Mouse (Mus musculus): ENCODE measurements around the gene Pkdrej.
"Not testable (repeated sequence)": the region's sequence is repeated elsewhere in the genome, so short reads cannot be mapped to it uniquely, and the experiment has no call there.

The Pkdrej gene

GRCm38 (mm10) chr15:85810462-85810805 lies 11.1 kb downstream of the Pkdrej start:
- DNase-seq (ENCODE audit: low spot score in 2 of 2), result no peak

DNA sequence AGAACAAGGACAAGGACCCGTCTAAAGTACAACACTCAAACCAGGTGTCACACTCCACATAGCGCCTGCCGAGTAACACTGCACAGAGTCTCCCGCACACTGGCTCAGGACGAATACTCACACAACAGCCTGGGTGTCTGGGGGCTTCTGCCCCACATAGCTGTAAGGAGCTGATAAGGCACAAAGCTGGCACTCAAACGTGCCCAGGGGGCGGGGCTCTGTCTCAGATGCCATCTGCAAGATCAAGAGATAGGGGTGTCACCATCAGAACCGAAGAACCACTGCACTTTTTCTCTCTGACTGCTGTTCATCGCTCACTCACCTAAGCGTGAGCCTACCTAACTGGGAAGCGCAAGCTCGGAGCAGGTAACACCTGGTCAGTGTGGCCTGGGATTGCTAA lies 12.4 kb downstream of the Pkdrej start:
- no peak for DNase-seq (ENCODE audit: low spot score in 2 of 2)

DNA sequence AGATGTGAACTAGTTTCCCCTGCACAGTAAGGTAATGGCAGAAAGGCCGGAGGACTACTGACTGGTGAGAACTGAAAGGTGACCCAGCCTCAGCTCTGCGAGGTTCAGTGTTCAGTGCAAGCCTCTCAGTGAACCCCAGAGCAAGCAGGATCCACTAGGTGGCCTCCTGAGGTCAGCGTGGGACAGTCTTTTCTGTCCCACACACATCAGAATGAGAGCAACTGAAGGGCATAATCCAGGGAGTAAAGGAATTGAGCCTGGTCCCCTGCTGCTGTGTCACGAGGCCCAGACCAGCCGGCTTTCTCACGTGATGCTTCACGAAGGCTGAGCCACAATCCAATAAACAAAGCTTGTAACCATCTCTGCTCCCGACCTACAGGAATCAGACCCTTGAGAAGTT lies 13.1 kb downstream of the Pkdrej start:
- DNase-seq (ENCODE audit: low spot score in 2 of 2), result no peak

DNA sequence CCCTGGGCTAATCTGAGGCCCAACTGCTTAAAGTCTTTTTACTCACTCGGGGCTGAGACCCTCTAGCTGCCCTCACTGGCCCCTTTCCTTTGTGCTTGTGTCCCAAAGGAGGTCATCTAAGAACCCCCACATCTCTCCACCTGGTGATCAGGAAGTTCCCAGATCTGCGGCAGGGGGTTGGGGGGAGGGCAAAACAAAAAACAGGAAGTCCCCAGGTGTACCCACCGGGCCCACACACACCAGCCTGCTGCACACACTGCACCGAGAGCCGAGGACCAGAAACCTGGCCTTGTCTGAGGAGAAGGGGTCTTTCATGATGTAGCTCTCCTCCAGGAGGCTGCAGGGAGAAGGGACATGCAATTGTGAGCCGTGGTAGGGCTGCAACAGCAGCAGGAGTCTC lies 13.5 kb downstream of the Pkdrej start:
- DNase-seq (ENCODE audit: low spot score in 2 of 2), result no peak

DNA sequence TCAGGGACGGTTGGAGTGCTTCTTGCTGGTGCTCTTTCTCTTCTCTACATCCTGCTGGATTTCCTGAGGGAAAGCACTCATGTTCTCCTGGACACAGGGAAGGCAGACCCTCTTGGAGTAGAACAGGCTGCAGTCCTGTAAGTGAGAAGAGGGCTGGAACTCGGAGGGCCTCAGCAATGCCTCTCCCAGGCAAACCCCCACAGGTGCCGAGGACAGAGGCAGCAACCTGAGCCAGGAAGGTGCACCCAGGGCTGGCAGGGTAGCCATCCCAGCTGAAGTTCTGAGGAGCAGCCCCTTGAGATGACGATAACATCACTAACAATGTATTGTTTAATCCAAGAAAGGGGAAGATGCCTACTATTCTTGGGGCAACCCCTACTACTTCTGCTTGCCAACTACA lies 14.1 kb downstream of the Pkdrej start:
- no peak for DNase-seq (ENCODE audit: low spot score in 2 of 2)

GRCm38 (mm10) chr15:85806886-85807285 lies 14.6 kb downstream of the Pkdrej start:
- DNase-seq (ENCODE audit: low spot score in 2 of 2), result no peak

- DNase-seq (ENCODE audit: low spot score in 2 of 2), result no peak
Observed at GRCm38 (mm10) chr15:85802931-85803330, 18.6 kb downstream of the Pkdrej start.

DNA sequence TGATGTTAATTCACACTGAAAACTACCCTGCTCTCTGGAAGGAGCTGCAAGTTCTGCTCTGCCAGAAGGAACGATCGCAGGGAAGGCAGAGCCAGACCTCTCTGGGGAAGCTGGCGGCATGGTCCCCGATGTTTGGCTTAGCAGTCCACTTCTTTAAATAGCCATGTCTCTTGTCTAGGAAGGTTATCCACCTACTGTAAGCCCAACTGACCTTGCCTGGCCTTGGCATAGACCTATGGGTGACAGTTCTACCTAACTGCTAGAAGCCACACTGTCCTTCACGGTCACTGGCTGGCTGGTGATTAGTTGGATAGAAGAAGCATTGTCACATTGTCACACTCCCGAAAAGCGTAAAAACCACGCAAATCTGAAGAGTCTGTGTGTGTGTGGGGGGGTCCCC lies 22.9 kb downstream of the Pkdrej start:
- no peak for DNase-seq (ENCODE audit: low spot score in 2 of 2)

GRCm38 (mm10) chr15:85795516-85795915 lies 26.0 kb downstream of the Pkdrej start:
- no peak for DNase-seq (ENCODE audit: low spot score in 2 of 2)

DNA sequence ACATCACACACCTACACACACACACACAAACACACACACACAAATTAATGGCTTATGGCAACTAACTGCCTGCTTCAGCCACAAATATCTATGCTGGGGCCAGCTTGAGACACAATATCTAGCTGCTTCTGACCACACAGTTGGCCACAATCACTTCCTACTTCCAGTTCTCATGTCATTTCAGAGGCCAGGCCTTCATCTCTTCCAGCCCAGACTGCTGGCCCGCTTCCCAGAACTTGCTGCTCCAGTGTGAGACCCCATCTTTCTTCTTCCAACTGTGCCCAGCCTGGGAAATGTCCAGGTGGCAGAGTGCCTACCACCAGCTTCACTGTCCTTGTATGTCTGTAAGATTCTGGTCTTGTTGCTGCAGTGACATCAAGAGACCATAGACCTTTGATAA lies 28.7 kb downstream of the Pkdrej start:
- DNase-seq (ENCODE audit: low spot score in 2 of 2), result peak; percentile 87 to 88

DNA sequence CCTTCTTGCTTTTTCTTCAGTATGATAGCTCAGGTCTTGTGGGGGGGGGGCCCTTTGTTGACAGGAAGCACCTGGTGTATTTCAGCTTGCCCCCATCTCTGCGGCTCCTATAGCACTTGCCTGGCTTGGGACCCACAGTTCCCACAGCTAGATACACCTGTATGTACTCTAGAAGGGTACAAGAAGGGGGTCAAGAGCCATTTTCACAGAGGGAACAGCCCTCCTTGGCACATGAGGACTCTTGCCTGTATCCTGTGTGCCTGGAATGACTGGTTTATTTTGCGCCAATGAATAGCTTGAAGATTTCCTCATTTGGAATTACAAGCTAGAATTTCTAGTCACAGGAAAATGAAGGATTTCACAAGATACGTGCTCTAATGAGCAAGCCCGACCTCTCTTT lies 30.1 kb downstream of the Pkdrej start:
- no peak for DNase-seq (ENCODE audit: low spot score in 2 of 2)

DNA sequence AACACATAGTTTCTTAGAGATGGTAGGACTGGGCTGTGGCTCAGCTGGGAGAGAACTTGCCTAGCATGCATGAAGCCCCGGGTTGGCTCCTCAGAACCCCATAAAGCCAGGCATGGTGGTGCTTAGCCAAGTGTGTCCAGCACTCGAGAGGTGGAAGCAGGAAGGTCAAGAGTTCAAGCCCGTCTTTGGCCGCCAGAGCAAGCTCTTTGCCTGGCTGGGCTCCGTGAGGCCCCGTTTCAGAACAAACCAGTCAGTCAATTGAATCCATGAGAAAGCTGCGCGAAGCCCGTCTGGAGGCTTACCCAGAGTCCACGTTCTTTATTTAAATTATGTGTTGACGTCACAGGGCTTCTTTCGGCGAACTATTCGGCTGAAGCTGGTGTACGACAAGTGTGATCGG lies 32.9 kb downstream of the Pkdrej start:
- no peak for DNase-seq (ENCODE audit: low spot score in 2 of 2)

DNA sequence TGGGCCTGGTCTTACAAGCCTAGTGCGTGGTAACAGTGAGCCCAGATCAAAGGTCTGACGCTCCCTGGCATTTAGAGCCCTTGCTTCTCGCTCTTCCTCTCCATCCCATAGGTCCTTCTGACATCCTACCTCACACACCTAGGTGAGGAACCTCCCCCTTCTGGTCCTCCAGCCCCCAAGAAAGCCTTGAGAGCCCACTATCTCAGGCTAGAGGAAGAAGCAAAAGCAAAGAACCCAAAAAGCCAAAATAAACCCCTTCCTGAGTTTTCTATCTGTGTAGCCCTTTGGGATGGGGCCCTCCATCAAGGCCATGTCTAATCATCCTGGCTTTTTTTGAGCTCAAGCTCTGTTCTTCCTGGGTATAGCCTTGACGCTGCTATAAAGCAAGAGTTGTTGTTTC lies 33.5 kb downstream of the Pkdrej start:
- DNase-seq (ENCODE audit: low spot score in 2 of 2), result no peak

- no peak for DNase-seq (ENCODE audit: low spot score in 2 of 2)
Observed at GRCm38 (mm10) chr15:85787482-85787881, 34.1 kb downstream of the Pkdrej start.

GRCm38 (mm10) chr15:85786711-85787110 lies 34.8 kb downstream of the Pkdrej start:
- DNase-seq (ENCODE audit: low spot score in 2 of 2), result no peak

- DNase-seq (ENCODE audit: low spot score in 2 of 2), result peak in 1 of 2 experiments; percentile 2
Observed at GRCm38 (mm10) chr15:85784341-85784740, 37.2 kb downstream of the Pkdrej start.

DNA sequence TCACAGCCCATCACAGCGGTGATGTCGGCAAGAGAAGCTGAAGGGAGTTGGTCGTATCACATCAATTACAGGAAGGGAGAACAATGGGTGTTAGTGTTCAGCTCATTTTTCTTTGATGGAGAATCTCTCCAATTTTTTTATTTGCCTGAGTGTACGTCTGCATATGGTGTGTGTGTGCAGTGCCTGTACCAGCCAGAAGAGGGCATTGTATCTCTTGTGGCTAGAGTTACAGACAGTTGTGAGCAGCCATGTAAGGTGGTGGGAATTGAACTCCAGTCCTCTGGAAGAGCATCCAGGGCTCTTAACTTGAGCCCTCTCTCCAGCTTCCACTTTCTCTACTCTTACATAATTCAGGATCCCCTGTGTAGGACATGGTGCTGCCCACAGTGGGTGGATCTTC lies 38.4 kb downstream of the Pkdrej start:
- no peak for DNase-seq (ENCODE audit: low spot score in 2 of 2)

DNA sequence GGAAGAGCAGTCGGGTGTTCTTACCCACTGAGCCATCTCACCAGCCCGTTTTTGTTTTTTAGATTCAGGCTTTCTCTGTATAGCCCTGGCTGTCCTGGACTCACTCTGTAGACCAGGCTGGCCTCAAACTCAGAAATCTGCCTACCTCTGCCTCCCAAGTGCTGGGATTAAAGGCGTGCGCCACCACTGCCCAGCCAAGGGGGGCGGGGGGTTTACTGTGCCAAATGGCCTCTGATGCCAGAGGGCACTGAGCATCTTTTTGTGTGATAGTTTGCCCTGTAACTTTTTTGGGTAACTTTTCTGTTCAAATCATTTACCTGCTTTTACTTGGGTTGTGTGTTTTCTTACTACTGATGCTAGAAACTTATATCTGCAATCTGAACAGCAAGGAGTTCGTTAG lies 42.6 kb downstream of the Pkdrej start:
- not testable (repeated sequence) for DNase-seq (ENCODE audit: low spot score in 2 of 2)

DNA sequence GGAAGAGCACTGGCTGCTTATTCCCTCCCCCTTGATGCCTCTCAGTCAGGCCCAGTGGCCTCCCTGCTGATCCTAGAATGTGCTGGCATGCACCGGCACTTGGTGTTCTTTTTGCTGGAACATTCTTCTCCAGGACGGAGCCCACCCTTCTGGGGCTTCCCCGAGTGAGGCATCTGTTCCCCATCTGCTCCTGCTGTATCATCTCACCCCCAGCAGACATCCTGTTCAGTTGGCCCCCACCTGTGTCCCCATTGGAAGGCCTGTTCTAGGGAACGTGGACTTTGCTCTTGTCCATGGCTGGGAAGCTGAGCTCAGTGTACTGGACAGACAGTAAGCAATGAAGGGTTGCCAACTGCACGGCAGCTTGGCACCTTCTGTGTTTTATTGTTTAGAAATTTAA lies 44.8 kb downstream of the Pkdrej start:
- DNase-seq (ENCODE audit: low spot score in 2 of 2), result no peak

GRCm38 (mm10) chr15:85776241-85776640 lies 45.3 kb downstream of the Pkdrej start:
- DNase-seq (ENCODE audit: low spot score in 2 of 2), result no peak

DNA sequence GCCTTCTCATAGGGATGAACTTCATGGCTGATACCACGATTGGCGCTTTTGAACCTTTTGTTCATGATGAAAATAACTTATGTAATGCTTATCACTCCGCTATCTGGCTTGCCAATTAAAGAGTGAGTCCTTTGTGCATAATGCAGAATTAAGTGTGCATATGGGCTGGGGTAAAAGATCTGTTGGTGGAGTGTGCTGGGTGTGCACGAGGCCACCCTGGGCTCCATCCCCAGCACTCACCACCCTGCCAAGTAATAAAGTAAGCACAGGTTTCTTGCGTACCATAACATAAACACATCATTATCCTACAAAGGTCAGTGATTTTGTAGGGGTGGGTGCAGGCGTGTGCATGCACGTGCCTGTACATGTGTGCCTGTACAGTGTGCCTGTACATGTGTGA lies 46.5 kb downstream of the Pkdrej start:
- DNase-seq (ENCODE audit: low spot score in 2 of 2), result no peak

- no peak for DNase-seq (ENCODE audit: low spot score in 2 of 2)
Observed at GRCm38 (mm10) chr15:85774419-85774818, 47.1 kb downstream of the Pkdrej start.

GRCm38 (mm10) chr15:85772146-85772740 lies 49.3 kb downstream of the Pkdrej start:
- DNase-seq (ENCODE audit: low spot score in 2 of 2), result no peak

DNA sequence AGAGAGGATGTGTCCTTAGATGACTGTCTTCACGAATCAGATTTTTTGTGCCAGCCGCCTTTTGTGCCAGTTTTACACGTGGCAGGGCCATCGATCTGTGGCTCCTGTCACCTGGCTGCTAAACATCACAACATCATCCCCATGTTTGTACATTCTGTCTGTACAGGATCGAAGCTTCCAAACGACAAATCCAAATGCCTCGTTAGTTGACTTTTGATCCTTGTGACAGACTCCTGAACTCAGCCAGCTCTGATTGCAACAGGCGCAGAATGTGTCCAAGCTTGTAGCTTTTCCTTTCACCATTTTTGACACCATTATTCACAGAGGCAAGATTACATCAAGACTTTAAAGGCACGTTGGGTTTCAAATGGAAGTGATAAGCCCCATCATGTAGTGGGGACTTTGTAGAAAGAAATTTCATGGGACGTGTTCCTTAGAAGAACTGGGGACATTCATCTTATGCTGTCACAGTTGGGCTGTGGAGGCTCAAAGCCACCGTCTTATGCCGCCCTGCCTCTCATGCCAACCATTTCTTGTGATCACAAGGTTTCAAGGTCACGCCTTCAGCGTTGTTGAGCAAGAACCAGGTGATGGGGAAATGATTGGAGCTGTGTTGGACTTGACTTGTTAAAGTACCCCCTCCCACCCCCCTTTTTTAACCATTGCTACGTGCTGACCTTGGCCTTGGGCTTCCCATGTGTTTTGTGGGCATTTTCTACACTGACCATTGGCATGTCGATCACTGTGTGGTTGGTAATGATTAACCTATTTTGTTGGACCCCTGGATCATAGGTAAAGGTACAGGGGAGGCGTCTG lies 50.0 kb downstream of the Pkdrej start:
- DNase-seq (ENCODE audit: low spot score in 2 of 2), result no peak

Measured in right cerebral cortex, postnatal 10 days (tissue).